Mouse (Mus musculus) urinary bladder, adult 18-20 months (tissue): Measurements from ENCODE around the gene Tnfrsf12a.

ENCODE experiments used
- DNase-seq, 2 experiments: peaks; one replicate each; pipeline ENCODE4 v3.0.0; 2022; ENCODE audit warnings: low spot score in 2 of 2, mixed read lengths in 2 of 2

The Tnfrsf12a gene

DNA sequence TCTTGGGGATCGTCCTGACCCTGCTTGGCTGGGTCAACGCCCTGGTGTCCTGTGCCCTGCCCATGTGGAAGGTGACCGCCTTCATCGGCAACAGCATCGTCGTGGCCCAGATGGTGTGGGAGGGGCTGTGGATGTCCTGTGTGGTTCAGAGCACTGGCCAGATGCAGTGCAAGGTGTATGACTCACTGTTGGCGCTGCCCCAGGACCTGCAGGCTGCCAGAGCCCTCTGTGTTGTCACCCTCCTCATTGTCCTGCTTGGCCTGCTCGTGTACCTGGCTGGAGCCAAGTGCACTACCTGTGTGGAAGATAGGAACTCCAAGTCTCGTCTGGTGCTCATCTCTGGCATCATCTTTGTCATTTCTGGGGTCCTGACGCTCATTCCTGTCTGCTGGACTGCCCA is 3.8 kb upstream of the Tnfrsf12a start:
- DNase-seq, result no peak

DNA sequence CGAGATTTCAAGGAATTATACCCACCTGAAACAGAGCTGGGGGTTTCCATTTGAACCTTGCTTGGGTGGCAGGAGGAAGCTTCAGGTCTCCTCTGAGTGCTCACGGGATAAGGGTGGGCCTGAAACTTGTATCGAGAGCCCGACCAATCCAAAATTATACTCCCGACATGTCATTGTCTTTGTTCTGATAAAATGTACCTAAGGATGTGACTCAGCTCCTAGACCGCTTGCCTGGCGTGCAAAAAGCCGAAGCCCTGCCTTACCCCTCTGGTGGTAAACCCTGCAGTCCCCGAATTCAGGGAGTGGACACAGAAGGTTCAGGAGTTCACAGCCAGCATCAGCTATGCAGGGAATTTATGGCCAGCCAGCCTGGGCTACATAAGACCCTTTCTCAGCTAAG is 3.1 kb upstream of the Tnfrsf12a start:
- no peak for DNase-seq

DNA sequence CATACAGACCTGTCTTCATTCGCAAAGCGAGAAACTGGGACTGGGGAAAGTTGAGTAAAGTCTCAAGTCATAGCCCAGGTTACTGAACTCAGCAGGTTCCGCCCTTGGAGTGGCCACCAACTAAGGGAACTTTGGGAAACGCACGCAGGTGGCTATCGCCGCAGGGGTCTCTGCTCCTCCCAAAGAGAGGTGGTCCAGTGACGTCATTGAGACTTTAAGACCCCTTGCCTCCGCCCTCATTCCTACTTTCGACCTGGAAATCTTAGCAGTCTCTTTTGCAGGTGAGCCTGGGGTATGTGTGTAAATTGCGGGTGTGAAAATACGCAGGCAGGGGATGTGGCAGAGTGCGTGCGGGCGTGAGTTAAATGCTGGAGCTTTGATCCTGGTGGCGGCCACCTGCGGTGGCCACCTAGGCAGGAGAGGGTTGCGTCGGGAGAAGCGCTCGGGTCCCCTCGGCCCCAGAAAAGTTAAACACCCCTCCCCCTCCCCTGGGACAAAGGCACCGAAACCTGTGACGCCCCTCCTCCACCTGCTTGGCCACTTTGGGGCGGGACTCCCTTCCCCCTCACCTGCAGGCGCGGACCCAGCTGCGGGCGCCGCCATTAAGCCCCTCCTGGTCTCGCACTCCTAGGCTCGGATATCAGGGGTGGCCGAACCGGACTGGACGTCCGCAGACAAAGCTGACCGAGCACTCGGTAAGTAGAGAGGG is 2.0 kb upstream of the Tnfrsf12a start, which contains the start of gene Cldn6:
TSS of gene Cldn6 (plus strand) at position 123 of the 709 bp plus-strand sequence.
- no peak for DNase-seq

DNA sequence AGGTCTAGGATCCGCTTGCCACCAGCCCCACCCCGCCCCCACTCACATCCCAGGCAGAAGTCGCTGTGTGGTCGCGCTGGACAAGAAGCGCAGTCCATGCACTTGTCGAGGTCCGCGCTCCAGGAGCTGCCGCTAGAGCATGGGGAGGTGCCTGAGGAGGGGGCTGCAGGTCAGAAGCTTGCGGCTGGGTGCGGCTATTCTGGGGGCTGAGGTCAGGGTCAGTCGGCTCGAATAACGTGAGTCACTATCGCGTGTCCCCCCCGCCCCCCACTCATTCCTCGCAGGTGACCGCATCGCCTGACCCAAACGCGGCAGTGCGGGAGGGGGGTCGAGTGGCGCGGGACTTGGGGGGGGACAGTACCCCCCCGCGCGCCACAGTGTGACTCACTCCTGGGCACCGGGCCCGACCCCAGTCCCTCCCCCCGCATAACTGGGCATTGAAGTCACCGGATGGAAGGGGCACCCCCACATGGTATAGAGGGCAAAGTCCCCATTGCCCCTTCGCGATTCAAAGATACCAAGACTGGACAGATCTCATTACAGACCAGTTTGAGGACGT is 716 bp downstream of the Tnfrsf12a start:
- peak; percentile 32 to 53 for DNase-seq

DNA sequence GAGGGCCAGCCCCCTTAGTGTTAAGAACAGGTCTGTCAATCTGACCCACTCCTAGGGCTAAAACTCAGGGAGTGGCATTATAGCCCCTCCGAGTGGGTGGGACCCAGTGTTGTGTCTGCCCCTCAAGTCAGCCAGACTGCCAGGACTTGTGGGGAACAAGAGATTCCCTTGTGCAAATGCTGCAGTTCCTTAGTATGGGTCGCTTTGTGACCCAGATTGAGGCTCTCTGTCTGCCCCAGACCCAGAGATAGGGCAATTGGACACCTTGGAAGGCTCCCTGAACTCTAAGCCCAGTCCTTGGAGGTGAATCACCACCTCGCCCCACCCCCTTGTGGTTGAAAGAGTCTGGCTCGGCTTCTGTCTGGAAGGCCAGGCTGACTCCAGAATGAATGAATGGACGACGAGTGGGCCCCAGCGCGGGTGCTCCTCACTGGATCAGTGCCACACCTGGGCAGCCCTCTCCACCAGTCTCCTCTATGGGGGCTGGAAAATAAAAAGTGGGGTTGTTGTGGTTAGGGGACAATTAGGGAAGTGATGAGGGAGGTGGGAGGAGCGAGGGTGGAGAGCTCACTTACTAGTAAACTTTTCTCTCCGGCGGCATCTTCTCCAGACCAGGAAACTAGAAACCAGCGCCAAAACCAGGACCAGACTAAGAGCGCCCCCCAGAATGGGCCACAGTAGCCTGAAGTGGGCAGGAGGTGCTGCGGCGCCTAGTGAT is 1.5 kb downstream of the Tnfrsf12a start:
- DNase-seq, result peak; percentile 74 to 77

DNA sequence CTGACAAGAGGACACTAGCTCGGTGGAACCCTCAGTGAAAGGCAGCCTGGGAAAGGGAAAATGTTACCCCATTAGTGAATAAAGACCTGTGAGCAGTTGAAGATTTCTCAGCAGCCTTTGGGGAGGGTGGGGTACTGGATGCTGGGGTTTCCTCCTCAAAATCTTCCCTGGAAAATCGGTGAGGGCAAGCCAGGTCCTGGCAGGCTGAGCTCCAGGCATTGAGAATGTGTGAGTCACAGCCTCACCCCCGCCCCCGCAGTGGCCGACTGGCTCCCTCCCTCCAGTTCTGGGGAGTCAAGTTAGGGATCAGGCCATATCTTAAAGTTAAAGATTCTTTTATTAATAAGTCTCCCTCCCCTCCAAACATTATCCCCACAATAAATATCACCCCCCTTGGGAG is 2.1 kb downstream of the Tnfrsf12a start:
- DNase-seq, result peak; percentile 54 to 77

DNA sequence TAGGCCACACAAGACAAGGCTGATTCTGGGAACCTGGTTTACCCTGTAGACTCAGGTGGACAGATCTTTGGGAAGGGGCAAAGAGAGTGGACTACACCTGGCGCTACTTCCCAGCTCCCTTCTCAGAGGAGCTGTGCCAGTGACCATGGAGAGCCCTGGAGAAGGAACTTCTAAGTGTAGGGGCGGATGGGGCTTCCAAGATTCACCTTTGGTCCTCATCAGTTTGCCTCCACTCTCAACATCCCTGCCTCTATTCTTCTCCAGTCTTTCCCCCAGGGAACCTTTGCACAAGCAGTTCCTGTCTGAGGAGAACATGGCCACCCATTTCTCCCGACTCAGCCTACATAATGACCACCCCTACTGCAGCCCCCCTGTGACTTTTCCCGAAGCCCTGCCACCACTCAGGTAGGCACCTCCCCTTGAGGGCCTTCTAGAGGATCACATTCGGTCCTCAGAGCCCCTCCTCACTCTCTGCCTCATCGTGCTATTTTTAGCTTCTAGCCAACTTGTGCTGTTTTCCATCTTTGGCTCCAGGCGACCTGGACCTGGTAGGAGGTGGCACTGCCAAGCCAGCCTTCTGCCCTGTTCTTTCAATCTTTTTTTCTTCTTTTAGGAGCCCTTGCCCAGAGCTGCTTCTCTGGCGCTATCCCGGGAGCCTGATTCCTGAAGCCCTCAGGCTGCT is 2.9 kb downstream of the Tnfrsf12a start:
- no peak for DNase-seq

DNA sequence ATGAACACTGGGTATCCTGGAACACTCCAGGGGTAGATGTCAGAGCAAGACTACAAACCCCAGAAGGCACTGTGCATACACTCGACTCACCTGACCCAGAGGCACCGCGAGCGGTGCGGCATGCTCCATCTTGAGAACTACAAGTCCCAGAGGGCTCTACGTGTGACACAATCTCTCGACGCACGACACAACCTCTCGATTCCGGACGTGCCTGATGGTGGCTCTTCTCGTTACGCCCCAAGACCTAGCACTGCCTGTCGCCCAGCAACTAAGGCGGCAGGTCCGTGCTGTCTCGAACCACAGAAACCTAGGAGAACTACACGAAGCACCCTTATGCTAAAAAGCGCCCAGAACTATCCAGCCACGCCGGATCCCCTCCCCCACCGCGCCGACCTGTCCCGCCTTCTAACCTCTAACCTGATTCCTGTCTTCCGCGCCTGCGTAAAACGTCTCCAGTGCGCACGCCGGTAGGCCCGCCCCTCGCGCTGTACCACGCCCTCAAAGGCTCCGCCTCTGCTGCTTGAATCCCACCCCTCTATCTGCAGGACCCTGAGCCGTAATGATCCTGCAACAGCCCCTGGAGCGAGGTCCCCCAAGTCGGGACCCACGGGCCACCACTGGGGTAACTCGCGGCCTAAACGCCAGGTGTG is 3.7 kb downstream of the Tnfrsf12a start, which contains the start of the genes Hcfc1r1 and Thoc6:
TSS of gene Hcfc1r1 (plus strand) at position 173 of the 650 bp plus-strand sequence.
TSS of gene Thoc6 (minus strand) at position 459 of the 650 bp plus-strand sequence.
- peak; percentile 88 to 94 for DNase-seq

DNA sequence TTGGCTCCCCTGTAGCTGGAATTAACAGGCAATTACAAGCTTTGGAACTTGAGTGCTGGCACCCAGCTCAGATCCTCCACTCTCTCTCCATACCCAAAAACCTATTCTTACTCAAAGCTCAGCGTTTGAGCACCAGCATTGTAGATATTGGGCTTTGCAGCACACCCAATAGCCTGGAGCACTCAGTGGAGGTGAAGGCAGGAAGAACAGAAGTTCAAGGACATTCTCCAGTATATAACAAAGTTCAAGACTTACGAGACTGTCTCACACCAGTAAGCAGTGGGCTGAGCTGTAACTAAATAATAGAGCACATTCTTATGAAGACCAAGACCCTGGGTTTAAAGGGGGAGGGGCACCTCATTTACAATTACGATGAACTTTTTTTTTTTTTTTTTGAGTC is 4.5 kb downstream of the Tnfrsf12a start:
- DNase-seq, result no peak

DNA sequence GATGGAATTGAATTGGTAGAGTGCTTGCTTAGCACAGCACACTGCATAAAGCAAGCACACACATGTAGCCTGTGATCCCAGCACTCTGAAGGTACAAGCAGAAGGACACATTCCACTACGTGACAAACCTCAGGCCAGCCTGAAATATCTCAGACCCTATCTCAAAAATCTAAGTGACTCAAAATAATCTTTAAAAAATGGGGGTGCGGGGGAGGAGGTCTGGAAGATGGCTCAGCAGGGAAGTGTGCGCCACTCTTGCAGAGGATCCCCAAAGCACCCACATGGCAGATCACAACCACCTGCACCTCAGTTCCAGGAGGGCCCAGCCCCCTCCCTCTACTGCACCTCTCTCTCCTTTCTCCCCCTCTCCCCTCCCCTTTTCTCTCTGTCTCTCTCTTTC is 5.7 kb downstream of the Tnfrsf12a start:
- no peak for DNase-seq

DNA sequence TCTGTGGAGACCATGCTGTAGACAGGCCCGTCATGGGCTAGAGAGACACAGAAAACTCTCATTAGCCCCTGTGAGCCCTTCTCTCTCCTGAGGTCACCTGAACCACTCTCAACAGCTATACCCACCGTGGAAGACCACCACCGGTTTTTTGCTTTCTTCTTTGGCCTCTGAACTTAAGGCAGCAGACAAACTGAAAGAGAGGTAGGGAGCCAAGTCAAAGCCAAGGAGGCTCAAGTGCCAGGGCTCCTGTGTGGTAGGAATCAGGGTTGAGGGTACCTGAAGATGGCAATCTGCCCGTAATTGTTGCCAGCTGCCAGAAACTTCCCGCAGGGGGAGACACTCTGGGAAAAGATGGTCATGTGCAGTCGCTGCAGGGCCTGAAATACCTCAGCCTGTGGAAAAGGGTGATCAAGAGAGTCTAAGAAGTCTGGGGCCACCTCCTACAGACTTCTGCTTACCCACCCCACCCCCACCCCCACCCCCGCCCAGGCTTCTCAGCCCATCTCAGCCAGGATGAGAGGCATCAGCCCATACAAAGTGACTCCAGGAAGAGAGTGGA is 6.7 kb downstream of the Tnfrsf12a start:
- DNase-seq, result no peak

DNA sequence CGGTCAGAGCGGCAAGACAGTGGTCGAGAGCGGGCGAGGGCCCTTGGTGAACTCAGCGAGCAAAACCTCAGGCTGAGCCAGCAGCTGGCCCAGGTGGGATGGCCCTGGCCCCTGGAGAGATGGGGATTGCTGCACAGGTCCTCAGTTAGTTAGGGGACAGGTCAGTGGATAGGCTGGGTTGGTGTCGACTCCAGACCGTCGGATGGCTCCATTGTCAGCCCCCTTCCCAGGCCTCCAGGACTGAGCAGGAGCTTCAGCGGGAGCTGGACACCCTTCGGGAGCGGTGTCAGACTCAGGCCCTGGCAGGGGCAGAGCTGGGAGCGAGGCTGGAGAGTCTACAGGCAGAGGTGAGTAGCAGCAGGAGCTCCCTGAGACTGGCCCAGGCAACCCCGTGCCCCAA is 11.8 kb downstream of the Tnfrsf12a start:
- DNase-seq, result no peak

DNA sequence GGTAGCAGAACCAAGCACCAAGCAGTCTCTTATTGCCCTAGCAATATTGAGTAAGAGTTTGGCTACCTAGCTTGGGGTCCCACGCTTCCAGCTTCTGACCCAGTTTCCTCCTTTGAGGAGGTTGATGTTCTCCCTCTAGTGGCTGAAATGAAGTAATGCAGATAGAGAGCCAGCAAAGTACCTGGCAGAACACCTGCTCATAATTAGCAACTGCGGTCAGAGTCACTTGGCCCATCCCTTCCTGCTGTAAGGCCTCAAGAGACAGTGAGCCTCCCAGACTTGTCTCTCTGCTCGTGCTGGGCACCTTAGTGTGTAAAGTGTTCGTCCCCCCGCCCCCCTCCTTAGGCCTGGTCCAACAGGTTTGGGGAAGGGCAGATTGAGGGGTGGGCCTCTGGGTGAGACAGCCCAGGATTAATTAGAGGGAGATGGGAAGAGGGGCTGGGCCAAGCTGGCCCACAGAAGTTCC is 12.7 kb downstream of the Tnfrsf12a start:
- DNase-seq, result no peak

DNA sequence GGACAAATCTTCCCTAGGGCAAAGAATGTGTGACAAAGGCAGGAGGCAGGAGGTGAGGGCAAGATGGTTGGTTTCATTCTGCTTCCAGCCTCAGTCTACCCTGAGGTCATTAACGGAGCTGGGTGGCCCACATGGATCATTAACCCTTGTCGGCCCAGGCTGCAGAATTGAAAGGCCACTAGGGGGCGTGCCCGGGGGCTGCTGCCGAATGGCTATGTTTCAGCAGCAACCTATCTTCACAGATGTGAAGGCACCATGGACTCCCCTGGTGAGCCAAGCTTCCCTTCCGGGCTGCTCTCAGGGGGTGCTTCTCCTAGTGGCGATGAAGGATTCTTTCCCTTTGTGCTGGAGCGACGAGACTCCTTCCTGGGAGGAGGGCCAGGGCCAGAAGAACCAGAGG is 15.7 kb downstream of the Tnfrsf12a start:
- DNase-seq, result no peak

DNA sequence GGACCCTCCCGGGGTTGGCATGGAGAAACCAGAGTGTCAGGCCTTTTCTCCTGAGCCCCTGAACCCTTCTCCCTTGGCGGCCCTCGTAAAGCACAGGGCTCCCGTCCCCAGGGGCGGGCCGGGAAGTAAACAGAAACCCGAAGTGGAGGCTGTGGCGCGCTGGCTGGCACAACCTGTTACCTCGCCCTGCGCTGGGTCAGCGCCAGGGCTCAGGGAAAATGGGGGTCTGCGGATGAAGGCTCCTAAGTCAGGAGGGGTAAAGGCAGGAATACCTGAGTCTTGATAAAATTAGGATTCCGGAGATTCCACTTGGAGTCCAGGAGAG is 16.4 kb downstream of the Tnfrsf12a start:
- no peak for DNase-seq

DNA sequence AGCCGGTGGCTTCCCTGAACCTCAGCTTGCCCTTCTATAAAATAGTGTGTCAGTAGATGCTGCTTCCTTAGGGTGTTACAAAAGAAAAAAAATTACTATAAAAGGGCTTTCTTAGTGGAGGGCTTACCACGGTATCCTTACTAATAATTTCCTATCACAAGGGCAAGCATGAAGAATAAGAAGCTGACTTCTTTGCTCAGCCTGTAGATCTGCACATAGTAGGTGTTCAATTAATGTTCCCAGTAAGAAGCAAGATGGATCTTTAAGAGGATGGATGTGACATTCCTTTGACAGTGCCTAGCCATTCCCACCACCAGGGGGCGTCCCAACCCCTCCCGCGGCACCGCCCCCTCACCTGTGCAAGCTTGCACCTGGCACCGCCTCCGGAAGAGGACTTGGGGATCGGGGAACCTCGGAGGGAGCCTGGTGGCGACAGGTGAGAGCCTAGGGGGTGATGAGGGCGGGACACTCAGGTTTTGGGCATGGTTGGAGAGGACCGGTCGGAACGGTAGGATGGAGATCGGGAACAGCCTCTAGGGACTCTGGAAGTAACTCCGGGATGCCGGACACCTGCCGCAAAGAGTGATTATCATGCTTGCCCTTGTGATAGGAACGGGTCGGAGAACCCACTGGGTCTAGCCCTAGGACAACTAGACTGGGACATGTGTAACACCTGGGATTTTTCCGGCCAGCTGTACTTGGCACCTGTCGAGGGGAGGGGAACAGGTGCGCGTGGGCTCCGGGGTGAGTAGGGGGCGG is 17.0 kb downstream of the Tnfrsf12a start, which contains the start of gene Bicdl2:
TSS of gene Bicdl2 (plus strand) at position 390 of the 759 bp plus-strand sequence.
- DNase-seq, result peak; percentile 69 to 87

DNA sequence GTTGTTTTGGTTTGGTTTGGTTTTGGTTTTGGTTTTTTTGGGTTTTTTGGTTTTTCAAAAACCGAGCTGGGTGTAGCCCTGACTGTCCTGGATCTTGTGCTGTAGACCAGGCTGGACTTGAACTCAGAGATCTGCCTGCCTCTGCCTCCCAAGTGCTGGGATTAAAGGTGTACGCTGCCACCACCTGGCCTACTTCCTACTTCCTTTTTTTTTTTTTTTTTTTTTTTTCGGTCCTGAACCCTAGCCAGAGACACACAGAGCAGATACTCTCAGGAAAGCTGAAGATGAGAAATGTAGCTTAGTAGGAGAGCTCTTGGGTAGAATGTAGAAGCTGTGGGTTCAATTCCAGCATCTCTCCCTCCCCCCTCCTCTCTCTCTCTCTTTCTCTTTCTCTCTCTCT is 18.8 kb downstream of the Tnfrsf12a start:
- no peak for DNase-seq

DNA sequence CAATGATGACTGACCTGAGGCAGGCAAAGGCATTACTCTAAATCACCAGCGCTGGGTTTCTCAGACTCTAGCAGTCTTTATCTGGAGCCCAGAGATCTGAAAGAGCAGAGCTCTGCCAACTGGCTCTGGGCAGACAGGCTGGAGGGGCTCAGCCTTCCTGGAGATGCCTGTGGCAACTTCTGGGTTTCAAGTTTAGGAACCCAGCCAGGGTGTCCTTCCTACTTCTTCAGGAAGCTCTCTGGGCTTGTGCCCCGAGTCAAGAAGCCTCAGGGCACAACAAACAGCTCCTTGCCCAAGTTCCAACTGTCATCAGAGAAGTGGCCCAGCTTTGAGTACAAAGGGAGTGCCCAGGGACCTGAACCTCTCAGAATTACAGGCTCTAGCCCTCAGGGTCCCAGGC is 22.9 kb downstream of the Tnfrsf12a start:
- DNase-seq, result no peak

DNA sequence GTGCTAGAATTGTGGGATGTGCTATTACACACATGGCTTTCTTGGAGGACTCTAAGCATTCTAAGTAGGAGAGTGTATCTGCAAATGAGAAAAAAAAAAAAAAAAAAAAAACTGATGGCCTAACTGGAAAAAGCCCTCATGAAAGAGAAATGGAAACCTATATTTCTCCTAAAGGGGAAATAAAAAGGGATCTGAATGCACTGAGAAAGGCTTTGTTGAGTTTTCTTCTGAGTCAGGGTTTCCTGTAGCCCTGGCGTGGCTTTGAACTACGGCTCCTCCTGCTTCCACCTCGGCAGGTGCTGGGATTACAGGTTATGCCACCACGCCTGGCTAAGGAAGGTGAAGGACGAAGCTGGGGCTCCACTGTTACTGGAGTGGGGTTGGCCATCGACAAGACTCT is 23.3 kb downstream of the Tnfrsf12a start:
- DNase-seq, result no peak

DNA sequence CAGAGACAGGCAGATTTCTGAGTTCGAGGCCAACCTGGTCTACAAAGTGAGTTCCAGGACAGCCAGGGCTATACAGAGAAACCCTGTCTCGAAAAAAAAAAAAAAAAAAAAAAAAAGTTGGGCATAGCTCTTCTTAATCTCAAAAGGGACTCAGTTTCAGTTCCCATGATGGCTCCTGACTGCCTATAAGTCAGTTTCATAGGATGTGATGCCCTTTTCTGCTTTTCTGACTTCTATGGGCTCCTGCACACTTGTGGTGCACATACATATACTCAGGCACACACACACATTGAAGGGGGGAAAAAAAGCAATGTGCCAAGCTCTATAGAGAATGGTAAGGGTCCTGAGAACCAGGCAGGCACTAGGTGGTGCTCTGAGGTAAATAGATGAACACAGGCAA is 23.9 kb downstream of the Tnfrsf12a start:
- DNase-seq, result no peak

DNA sequence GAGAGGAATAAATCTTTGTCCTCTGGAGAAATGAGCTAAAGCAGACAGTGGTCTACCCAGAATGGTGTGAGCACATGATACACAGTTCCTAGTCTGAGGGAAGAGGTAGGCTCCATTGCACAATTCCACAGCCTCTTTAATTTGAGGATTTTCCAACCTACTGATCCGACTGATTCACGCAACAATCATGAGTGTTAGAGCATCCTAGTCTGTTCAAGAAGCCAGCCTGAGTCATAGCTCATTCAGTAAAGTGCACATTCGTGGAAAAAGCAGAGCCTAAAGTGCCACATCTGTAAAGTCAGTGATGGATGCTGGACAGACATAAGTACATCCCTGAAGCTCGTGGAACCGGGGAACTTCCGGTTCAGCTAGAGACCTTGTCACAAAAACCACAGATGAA is 25.9 kb downstream of the Tnfrsf12a start:
- DNase-seq, result no peak
